Mouse (Mus musculus): ENCODE results near the gene Ybey.

DNA sequence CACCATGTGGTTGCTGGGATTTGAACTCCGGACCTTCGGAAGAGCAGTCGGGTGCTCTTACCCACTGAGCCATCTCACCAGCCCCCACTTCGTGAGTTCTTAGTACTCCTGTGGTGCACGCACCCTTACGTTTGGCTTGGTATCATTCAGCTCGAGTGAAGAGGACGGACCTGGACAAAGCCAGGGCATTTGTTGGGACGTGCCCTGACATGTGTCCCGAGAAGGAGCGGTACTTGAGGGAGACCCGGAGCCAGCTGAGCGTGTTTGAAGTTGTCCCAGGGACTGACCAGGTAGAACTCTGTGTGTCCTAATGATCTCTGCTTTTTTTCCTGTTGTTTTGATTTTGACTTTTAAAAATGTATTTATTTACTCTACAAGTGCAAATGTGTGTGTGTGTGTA is 11.9 kb upstream of the Ybey start:
- TF ChIP-seq POLR2A (IDR thresholded peaks at IDR 0.05; ENCODE audit: insufficient read length, low read depth) (no peak), REST (IDR thresholded peaks at IDR 0.05; ENCODE audit: insufficient read depth, insufficient read length) (no peak), MAX (IDR thresholded peaks at IDR 0.05; ENCODE audit: low read depth) (no peak), SRF (IDR thresholded peaks at IDR 0.05; ENCODE audit: control insufficient read depth, insufficient read length, low read depth) (no peak), USF1 (IDR thresholded peaks at IDR 0.05; ENCODE audit: low read depth) (no peak), CEBPB (IDR thresholded peaks at IDR 0.05; ENCODE audit: insufficient read depth, poor library complexity, severe bottlenecking) (no peak)
